Mouse (Mus musculus): Measurements from ENCODE around the gene Gm12355. TPM values are rescaled to one million over a fixed set of nuclear protein-coding genes. Genes with fewer than 3 reads are reported as not detected.
"Not testable (repeated sequence)": the region's sequence is repeated elsewhere in the genome, so short reads cannot be mapped to it uniquely, and the experiment has no call there.

The Gm12355 gene
- total and polyA plus RNA-seq, 2 experiments from 2014 or later, result 0.15 to 0.26 TPM

GRCm38 (mm10) chr11:98668984-98669383 lies 43.5 kb upstream of the Gm12355 start:
- no peak for TF ChIP-seq CTCF (IDR thresholded peaks at IDR 0.05; ENCODE audit: low read depth)
- no peak for TF ChIP-seq EP300 (IDR thresholded peaks at IDR 0.05; ENCODE audit: low read depth)

GRCm38 (mm10) chr11:98664091-98664490 lies 38.6 kb upstream of the Gm12355 start, which contains the start of gene Gsdma:
Gene Gsdma, plus strand, starts transcription at chr11:98664351.
- ATAC-seq (ENCODE audit: insufficient read depth, low read depth) (no peak), DNase-seq (ENCODE audit: low spot score) (no peak)
- H3K4me2 ChIP-seq (ENCODE audit: low read depth, low read length), result no peak within 1 kb of the TSS
- H3K4me1 ChIP-seq (ENCODE audit: control insufficient read depth, insufficient read depth), result no peaks in the 10 kb centered on the region
- no peaks in the 10 kb centered on the region for H3K9me3 ChIP-seq (replicated peaks; ENCODE audit: control insufficient read depth, low read length)
- H3K27ac ChIP-seq (ENCODE audit: low read depth), result no peak within 1 kb of the TSS
- peaks cover 16% of the 10 kb centered on the region for H3K27me3 ChIP-seq (ENCODE audit: control insufficient read depth, insufficient read depth, low read length)
- no peaks in the 10 kb centered on the region for H3K36me3 ChIP-seq (replicated peaks; ENCODE audit: control insufficient read depth, insufficient read depth, low read length)
- WGBS, result 17% methylated on average over 4 of the region's 4 CpGs
- no peak within 1 kb of the TSS for H3K9ac ChIP-seq (replicated peaks; ENCODE audit: low read depth, low read length)
- TF ChIP-seq CTCF (IDR thresholded peaks at IDR 0.05; ENCODE audit: low read depth) (no peak), EP300 (IDR thresholded peaks at IDR 0.05; ENCODE audit: low read depth) (no peak)
- no peak within 1 kb of the TSS for H3K4me3 ChIP-seq (ENCODE audit: low read depth, low read length)

More at GRCm38 (mm10) chr11:98668984-98669383, 43.5 kb upstream of the Gm12355 start:
- Histone ChIP-seq H3K4me1 (ENCODE audit: control insufficient read depth, insufficient read depth) (no peaks in the 10 kb centered on the region), H3K27ac (ENCODE audit: low read depth) (no peak overlapping the region), H3K9ac (replicated peaks; ENCODE audit: low read depth, low read length) (no peak overlapping the region), H3K4me3 (ENCODE audit: low read depth, low read length) (no peak overlapping the region), H3K4me2 (ENCODE audit: low read depth, low read length) (no peak overlapping the region), H3K36me3 (replicated peaks; ENCODE audit: control insufficient read depth, insufficient read depth, low read length) (no peaks in the 10 kb centered on the region), H3K27me3 (ENCODE audit: control insufficient read depth, insufficient read depth, low read length) (peaks cover 16% of the 10 kb centered on the region), H3K9me3 (replicated peaks; ENCODE audit: control insufficient read depth, low read length) (no peaks in the 10 kb centered on the region)
- 59% methylated on average over 2 of the region's 2 CpGs for WGBS
- no peak for DNase-seq (ENCODE audit: low spot score)
- ATAC-seq (ENCODE audit: insufficient read depth, low read depth), result no peak

GRCm38 (mm10) chr11:98660517-98660916 lies 35.1 kb upstream of the Gm12355 start:
- Histone ChIP-seq H3K9me3 (replicated peaks; ENCODE audit: control insufficient read depth, low read length) (no peaks in the 10 kb centered on the region), H3K4me1 (ENCODE audit: control insufficient read depth, insufficient read depth) (no peaks in the 10 kb centered on the region), H3K27me3 (ENCODE audit: control insufficient read depth, insufficient read depth, low read length) (no peaks in the 10 kb centered on the region), H3K4me3 (ENCODE audit: low read depth, low read length) (no peak overlapping the region), H3K9ac (replicated peaks; ENCODE audit: low read depth, low read length) (no peak overlapping the region), H3K4me2 (ENCODE audit: low read depth, low read length) (no peak overlapping the region), H3K36me3 (replicated peaks; ENCODE audit: control insufficient read depth, insufficient read depth, low read length) (no peaks in the 10 kb centered on the region), H3K27ac (ENCODE audit: low read depth) (no peak overlapping the region)
- ATAC-seq (ENCODE audit: insufficient read depth, low read depth) (peak; percentile 55; the same call in 1 of the 2 replicates), DNase-seq (ENCODE audit: low spot score) (peak; percentile 62)
- 19% methylated on average over 6 of the region's 6 CpGs for WGBS
- peak; percentile 78 for TF ChIP-seq CTCF (IDR thresholded peaks at IDR 0.05; ENCODE audit: low read depth)
- TF ChIP-seq EP300 (IDR thresholded peaks at IDR 0.05; ENCODE audit: low read depth), result no peak

- H3K4me3 ChIP-seq (ENCODE audit: low read depth, low read length); H3K9me3 ChIP-seq (replicated peaks; ENCODE audit: control insufficient read depth, low read length); H3K27ac ChIP-seq (ENCODE audit: low read depth); H3K4me2 ChIP-seq (ENCODE audit: low read depth, low read length); H3K27me3 ChIP-seq (ENCODE audit: control insufficient read depth, insufficient read depth, low read length); H3K4me1 ChIP-seq (ENCODE audit: control insufficient read depth, insufficient read depth); H3K36me3 ChIP-seq (replicated peaks; ENCODE audit: control insufficient read depth, insufficient read depth, low read length); H3K9ac ChIP-seq (replicated peaks; ENCODE audit: low read depth, low read length): not testable (repeated sequence)
- peak; percentile 17; the same call in 1 of the 2 replicates for ATAC-seq (ENCODE audit: insufficient read depth, low read depth)
- TF ChIP-seq CTCF (IDR thresholded peaks at IDR 0.05; ENCODE audit: low read depth), result peak; percentile 57
- peak; percentile 45 for DNase-seq (ENCODE audit: low spot score)
- 7% methylated on average over 7 of the region's 7 CpGs for WGBS
These were observed 29.6 kb upstream of the Gm12355 start for GRCm38 (mm10) chr11:98655076-98655475.

GRCm38 (mm10) chr11:98646459-98646858 lies 21.0 kb upstream of the Gm12355 start, which contains the start of gene Gsdma2:
Gene Gsdma2, plus strand, starts transcription at chr11:98646759.
- TF ChIP-seq CTCF (IDR thresholded peaks at IDR 0.05; ENCODE audit: low read depth), result no peak
- TF ChIP-seq EP300 (IDR thresholded peaks at IDR 0.05; ENCODE audit: low read depth), result no peak
- DNase-seq (ENCODE audit: low spot score), result no peak
- Histone ChIP-seq H3K9me3 (replicated peaks; ENCODE audit: control insufficient read depth, low read length) (no peaks in the 10 kb centered on the region), H3K36me3 (replicated peaks; ENCODE audit: control insufficient read depth, insufficient read depth, low read length) (no peaks in the 10 kb centered on the region), H3K27me3 (ENCODE audit: control insufficient read depth, insufficient read depth, low read length) (0 out of 2 replicates have a peak, but pooled peaks cover 4% of the 10 kb centered on the region), H3K27ac (ENCODE audit: low read depth) (no peak within 1 kb of the TSS), H3K4me3 (ENCODE audit: low read depth, low read length) (no peak within 1 kb of the TSS), H3K9ac (replicated peaks; ENCODE audit: low read depth, low read length) (no peak within 1 kb of the TSS), H3K4me1 (ENCODE audit: control insufficient read depth, insufficient read depth) (no peaks in the 10 kb centered on the region), H3K4me2 (ENCODE audit: low read depth, low read length) (no peak within 1 kb of the TSS)
- 42% methylated on average over 2 of the region's 2 CpGs for WGBS
- no peak for ATAC-seq (ENCODE audit: insufficient read depth, low read depth)

- H3K4me1 ChIP-seq (ENCODE audit: control insufficient read depth, insufficient read depth), result no peaks in the 10 kb centered on the region
- ATAC-seq (ENCODE audit: insufficient read depth, low read depth) (no peak), DNase-seq (ENCODE audit: low spot score) (no peak)
- H3K9ac ChIP-seq (replicated peaks; ENCODE audit: low read depth, low read length), result no peak overlapping the region
- H3K4me2 ChIP-seq (ENCODE audit: low read depth, low read length), result no peak overlapping the region
- no peak for TF ChIP-seq EP300 (IDR thresholded peaks at IDR 0.05; ENCODE audit: low read depth)
- TF ChIP-seq CTCF (IDR thresholded peaks at IDR 0.05; ENCODE audit: low read depth), result no peak
- H3K27ac ChIP-seq (ENCODE audit: low read depth), result no peak overlapping the region
- H3K4me3 ChIP-seq (ENCODE audit: low read depth, low read length), result no peak overlapping the region
- H3K9me3 ChIP-seq (replicated peaks; ENCODE audit: control insufficient read depth, low read length), result no peaks in the 10 kb centered on the region
- WGBS, result 72% methylated on average over 2 of the region's 2 CpGs
- H3K27me3 ChIP-seq (ENCODE audit: control insufficient read depth, insufficient read depth, low read length), result 0 out of 2 replicates have a peak, but pooled peaks cover 6% of the 10 kb centered on the region
- no peaks in the 10 kb centered on the region for H3K36me3 ChIP-seq (replicated peaks; ENCODE audit: control insufficient read depth, insufficient read depth, low read length)
These were observed 20.5 kb upstream of the Gm12355 start for GRCm38 (mm10) chr11:98645946-98646345.

Measured in heart, postnatal 0 days (tissue).